Mouse (Mus musculus): ENCODE results near the gene Gm10318.

Gm10318 gene

GRCm38 (mm10) chr10:77890987-77891565 is 38.4 kb downstream of the Gm10318 start:
- DNase-seq (ENCODE audit: low read depth): no peak

GRCm38 (mm10) chr10:77895562-77895961 is 42.9 kb downstream of the Gm10318 start:
- no peak for DNase-seq (ENCODE audit: low read depth)

- DNase-seq (ENCODE audit: low read depth): no peak
Observed at GRCm38 (mm10) chr10:77900126-77900525, 47.5 kb downstream of the Gm10318 start.

GRCm38 (mm10) chr10:77900903-77901818 is 48.5 kb downstream of the Gm10318 start:
- DNase-seq (ENCODE audit: low read depth): no peak

- DNase-seq (ENCODE audit: low read depth): no peak
Observed at GRCm38 (mm10) chr10:77901871-77902210, 49.2 kb downstream of the Gm10318 start.

- no peak for DNase-seq (ENCODE audit: low read depth)
Observed at GRCm38 (mm10) chr10:77902211-77902893, 49.7 kb downstream of the Gm10318 start, which contains the start of gene Lrrc3. TSS of gene Lrrc3 (minus strand) at chr10:77902536.

GRCm38 (mm10) chr10:77902894-77903715 is 50.4 kb downstream of the Gm10318 start:
- DNase-seq (ENCODE audit: low read depth): no peak
